Mouse (Mus musculus): ENCODE data around the gene Ehd2. TPM values are rescaled to one million over a fixed set of nuclear protein-coding genes. Genes with fewer than 3 reads are reported as not detected.

The Ehd2 gene
- polyA plus RNA-seq (2012; rRNA removed), result 2.7 and 3.3 TPM in 2 replicates

GRCm38 (mm10) chr7:15967312-15967711 lies at the start of gene Ehd2:
Gene Ehd2, minus strand, starts transcription at chr7:15967567.

GRCm38 (mm10) chr7:15945721-15946536 lies 21.4 kb downstream of the Ehd2 start, which contains the start of gene Nop53:
Gene Nop53, minus strand, starts transcription at chr7:15946074.

GRCm38 (mm10) chr7:15922220-15922773 lies 45.1 kb downstream of the Ehd2 start, which contains the start of gene Selenow:
Gene Selenow, minus strand, starts transcription at chr7:15922402.

Other genes starting within 250 kb of the Ehd2 start
- not detected in 2 replicates for gene Obox5, start 217.4 kb downstream of the Ehd2 start, polyA plus RNA-seq (2012; rRNA removed)
- not detected in 2 replicates for gene Obox6, start 127.9 kb downstream of the Ehd2 start, polyA plus RNA-seq (2012; rRNA removed)
- gene Crx, start 87.6 kb downstream of the Ehd2 start, polyA plus RNA-seq (2012; rRNA removed), result not detected in 2 replicates
- not detected in 2 replicates for gene Crxos, start 85.0 kb downstream of the Ehd2 start, polyA plus RNA-seq (2012; rRNA removed)
- gene Selenow, start 45.2 kb downstream of the Ehd2 start, polyA plus RNA-seq (2012; rRNA removed), result 125 and 142 TPM in 2 replicates
- 58.0 and 68.6 TPM in 2 replicates for gene Nop53, start 21.5 kb downstream of the Ehd2 start, polyA plus RNA-seq (2012; rRNA removed)
- 1.3 and 1.5 TPM in 2 replicates for gene Bicra, start 80.4 kb upstream of the Ehd2 start, polyA plus RNA-seq (2012; rRNA removed)
- gene Zfp541, start 94.2 kb upstream of the Ehd2 start, polyA plus RNA-seq (2012; rRNA removed), result 0.02 TPM in 2 replicates
- 90.9 and 104 TPM in 2 replicates for gene Napa, start 130.9 kb upstream of the Ehd2 start, polyA plus RNA-seq (2012; rRNA removed)
- gene Kptn, start 152.3 kb upstream of the Ehd2 start, polyA plus RNA-seq (2012; rRNA removed), result 7.6 and 8.8 TPM in 2 replicates
- gene Slc8a2, start 162.3 kb upstream of the Ehd2 start, polyA plus RNA-seq (2012; rRNA removed), result 0.01 and 0.05 TPM in 2 replicates
- 2.1 and 2.2 TPM in 2 replicates for gene Meis3, start 207.5 kb upstream of the Ehd2 start, polyA plus RNA-seq (2012; rRNA removed)